Comparison of ENCODE assay signal across 12 mouse cellular contexts in the genomic region with DNA sequence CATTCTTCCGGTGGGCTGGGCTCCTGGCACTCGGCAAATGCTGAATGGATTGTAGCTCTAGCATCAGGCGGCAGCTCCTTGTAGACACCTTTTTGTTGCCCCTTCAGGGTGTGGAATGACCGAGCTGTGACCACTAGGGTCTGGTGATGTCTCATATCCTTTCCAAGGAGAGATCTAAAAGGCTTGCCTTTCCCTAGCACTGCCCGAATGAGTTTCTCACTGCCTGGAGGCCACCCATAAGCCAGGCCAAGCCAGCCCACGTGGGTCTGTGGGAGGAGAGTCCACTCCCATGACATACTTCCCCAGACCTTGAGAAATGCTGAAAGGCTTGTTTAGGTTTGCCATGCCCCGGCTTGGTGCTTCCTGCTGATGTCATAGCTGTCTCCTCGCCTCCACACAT. TPM values are rescaled to one million over a fixed set of nuclear protein-coding genes. Genes with fewer than 3 reads are reported as not detected.
DNase-seq lines count a peak whose midpoint lies in the region; ATAC-seq lines count a peak whose summit lies in the region.
"Had no signal": no experiment of that assay in that cellular context is flagged by ENCODE, and none has a peak within 500 bp of the region (broad histone marks: within the 10 kb centered on the region; RNA-seq: fewer than 3 reads in every experiment).

No protein-coding gene starts in this region.

- no peak overlapping the region for H3K9ac ChIP-seq in heart, embryonic 11.5 days (ENCODE audit: low read depth, low read length)
- H3K9ac ChIP-seq: heart, embryonic 15.5 days had no signal

- H3K4me1 ChIP-seq in heart, embryonic 11.5 days (ENCODE audit: control insufficient read depth, insufficient read depth, low read length): peaks cover 5% of the 10 kb centered on the region; the same call in 1 of the 2 replicates

- no peak overlapping the region for H3K4me2 ChIP-seq in heart, embryonic 11.5 days
- H3K4me2 ChIP-seq: heart, embryonic 15.5 days had no signal

- WGBS in heart, embryonic 11.5 days (ENCODE audit: insufficient replicate concordance): 83% methylated on average over 8 of the region's 8 CpGs

- H3K27me3 ChIP-seq in heart, embryonic 11.5 days (ENCODE audit: control insufficient read depth, insufficient read depth, low read length): no peaks in the 10 kb centered on the region
- H3K27me3 ChIP-seq: embryonic facial prominence, embryonic 13.5 days; heart, embryonic 15.5 days had no signal

- peak; percentile 15 for DNase-seq in heart, postnatal 4 days
- peak; percentile 60 for DNase-seq in 416B (ENCODE audit: low read depth)
- peak; percentile 76 for DNase-seq in adrenal gland, postnatal 25 days
- DNase-seq in lung, postnatal 36 days: peak; percentile 46
- no peak for DNase-seq in right cerebral cortex, postnatal 36 days (ENCODE audit: low spot score in 2 of 2)
- DNase-seq in thymus, postnatal 36 days: no peak
- no peak for DNase-seq in thymus, postnatal 14 days
- DNase-seq: right cerebral cortex, postnatal 14 days had no signal

- no peaks in the 10 kb centered on the region for H3K9me3 ChIP-seq in heart, embryonic 11.5 days (replicated peaks; ENCODE audit: control insufficient read depth, low read length)
- H3K9me3 ChIP-seq: embryonic facial prominence, embryonic 13.5 days; heart, embryonic 15.5 days had no signal

- no peak for ATAC-seq in heart, embryonic 11.5 days (replicated peaks; ENCODE audit: insufficient number of reproducible peaks, low FRiP score, low TSS enrichment)

- H3K36me3 ChIP-seq in heart, embryonic 11.5 days (ENCODE audit: control insufficient read depth, insufficient read depth, low read length): peaks cover 3% of the 10 kb centered on the region; the same call in 1 of the 2 replicates

- no peak overlapping the region for H3K27ac ChIP-seq in heart, embryonic 11.5 days (ENCODE audit: low read depth, low read length)
- H3K27ac ChIP-seq: embryonic facial prominence, embryonic 13.5 days; heart, embryonic 15.5 days; macrophage had no signal

- H3K4me3 ChIP-seq in heart, embryonic 11.5 days (ENCODE audit: low read depth, low read length): no peak overlapping the region
- H3K4me3 ChIP-seq: embryonic facial prominence, embryonic 13.5 days; heart, embryonic 15.5 days had no signal

RNA-seq across cellular contexts. Expression of a gene that starts 9.3 kb away (rescaled TPM):
- 10 to 100 TPM; 15.7 to 17.5 TPM for total RNA-seq in heart, postnatal 4 days (2021)
- 31.9 and 37.4 TPM in 2 replicates for polyA plus RNA-seq in heart, embryonic 11.5 days (2014; fragmentation: Nextera tagmentation; extraction: Ambion mirVana)
- total RNA-seq in adrenal gland, postnatal 25 days (2021): 1,142 and 1,301 TPM in 2 replicates

RNA-seq across cellular contexts. Expression of a gene that starts 9.5 kb away (rescaled TPM):
- 1 to 10 TPM; 8.8 to 9.8 TPM for total RNA-seq in heart, postnatal 4 days (2021)
- polyA plus RNA-seq in heart, embryonic 11.5 days (2014; fragmentation: Nextera tagmentation; extraction: Ambion mirVana): 7.2 and 8.1 TPM in 2 replicates
- total RNA-seq in adrenal gland, postnatal 25 days (2021): 16.7 and 21.7 TPM in 2 replicates

RNA-seq across cellular contexts. Expression of a gene that starts 34.4 kb away (rescaled TPM):
- total RNA-seq in heart, postnatal 4 days (2021): not detected
- not detected in 2 replicates for polyA plus RNA-seq in heart, embryonic 11.5 days (2014; fragmentation: Nextera tagmentation; extraction: Ambion mirVana)
- not detected in 2 replicates for total RNA-seq in adrenal gland, postnatal 25 days (2021)
- polyA plus RNA-seq: embryonic facial prominence, embryonic 13.5 days; heart, embryonic 15.5 days; macrophage had no signal

RNA-seq across cellular contexts. Expression of a gene that starts 47.9 kb away (rescaled TPM):
- 1 to 10 TPM; 2.3 to 2.4 TPM for total RNA-seq in heart, postnatal 4 days (2021)
- 2.3 and 3.4 TPM in 2 replicates for polyA plus RNA-seq in heart, embryonic 11.5 days (2014; fragmentation: Nextera tagmentation; extraction: Ambion mirVana)
- 1.4 and 2.0 TPM in 2 replicates for total RNA-seq in adrenal gland, postnatal 25 days (2021)

Comparison
In these comparisons a context has a peak if more than half of its experiments do, and no peak if none do; other contexts are left out.
1. DNase-seq: peak in heart, postnatal 4 days (single experiment), 416B (single experiment), adrenal gland, postnatal 25 days (single experiment) and lung, postnatal 36 days (single experiment); none in right cerebral cortex, postnatal 36 days (0 of 2), thymus, postnatal 36 days (0 of 2) and thymus, postnatal 14 days (single experiment).
2. RNA of a gene that starts 9.3 kb away (total RNA-seq): 1,142 to 1,301 TPM in adrenal gland, postnatal 25 days; 15.7 to 17.5 TPM in heart, postnatal 4 days; every median in the first group is over 10 times any median in the second.